Mouse (Mus musculus) megakaryocyte-erythroid progenitor cell, adult 5-6 weeks (primary cell): Measurements from ENCODE around the gene Kctd20. TPM values are rescaled to one million over a fixed set of nuclear protein-coding genes. Genes with fewer than 3 reads are reported as not detected.

ENCODE experiments used
- ATAC-seq: replicated peaks from 2 replicates; pipeline ENCODE4 v1.8.0; 2016; ENCODE audit warnings: mild to moderate bottlenecking, inconsistent platforms; ENCODE audit not compliant: severe bottlenecking, poor library complexity, low FRiP score, low TSS enrichment
- total RNA-seq, 2 experiments: library from RNA; stranded (forward) in 1 of 2; stranded (reverse) in 1 of 2; fragments of 200-1000, 215-1000 nt in 1 of 2; fragments of >200 nt in 1 of 2; fragmentation: Nextera tagmentation in 1 of 2; gene quantifications; 2 replicates each; pipeline ENCODE4 v1.2.3; 2014 to 2017

Gene Kctd20
- total RNA-seq, 2 experiments from 2014 or later, result 33.8 to 39.9 TPM

DNA sequence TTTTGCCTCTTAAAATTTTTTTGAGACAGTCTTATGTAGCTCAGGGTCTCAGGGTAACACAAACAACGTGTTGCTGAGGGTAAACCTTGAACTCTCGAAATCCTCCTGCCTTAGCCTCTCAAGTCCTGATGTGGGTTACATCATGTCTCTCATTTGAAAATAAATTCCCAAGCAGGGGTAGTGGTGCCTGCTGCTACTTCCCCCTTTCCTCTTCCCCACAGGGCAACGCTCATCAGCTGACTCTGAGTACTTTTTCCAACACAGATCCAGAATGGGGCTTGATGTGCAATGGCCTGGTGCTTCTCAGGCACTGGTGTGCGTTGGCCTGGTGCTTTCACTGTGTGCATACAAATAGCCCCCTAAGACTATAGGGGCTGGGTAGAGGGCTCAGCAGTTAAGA lies 57.4 kb downstream of the Kctd20 start:
- no peak for ATAC-seq

DNA sequence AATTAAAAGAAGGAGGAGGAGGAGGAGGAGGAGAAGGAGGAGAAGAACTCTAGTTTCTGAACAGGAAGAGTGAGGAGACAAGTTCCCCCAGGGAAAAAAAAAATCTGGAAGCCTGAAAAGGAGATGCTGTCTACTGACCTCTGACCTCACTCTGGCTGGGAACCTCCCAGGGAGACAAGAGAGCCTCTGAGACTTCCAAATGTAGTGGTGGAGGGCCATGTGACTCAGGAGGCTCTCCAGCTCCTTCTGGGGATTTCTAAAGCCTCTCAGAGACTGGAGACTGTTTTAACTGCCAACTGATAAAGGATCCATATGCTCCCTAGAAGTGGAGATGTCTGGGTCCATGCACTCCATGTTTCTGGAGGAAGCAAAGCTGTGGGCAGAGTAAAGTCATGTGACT lies 62.5 kb downstream of the Kctd20 start:
- ATAC-seq, result no peak

DNA sequence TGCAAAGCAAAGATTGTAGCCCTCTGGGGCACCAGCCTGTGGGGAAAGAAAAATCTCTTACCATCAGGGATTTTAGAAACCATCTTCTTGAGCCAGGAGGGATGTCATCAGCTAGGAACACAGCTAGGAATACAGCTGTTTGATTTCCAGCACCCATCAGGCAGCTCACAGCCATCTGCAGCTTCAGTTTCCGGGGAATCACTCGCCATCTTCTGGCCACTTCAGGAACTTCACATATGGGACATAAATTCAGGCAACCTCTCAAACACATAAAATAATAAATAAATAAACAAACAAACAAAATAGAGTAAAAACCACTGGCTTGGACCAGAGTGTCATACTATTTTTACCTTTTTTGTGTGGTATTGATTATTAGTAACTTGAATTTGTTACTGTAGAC lies 63.9 kb downstream of the Kctd20 start:
- ATAC-seq, result peak; percentile 65

DNA sequence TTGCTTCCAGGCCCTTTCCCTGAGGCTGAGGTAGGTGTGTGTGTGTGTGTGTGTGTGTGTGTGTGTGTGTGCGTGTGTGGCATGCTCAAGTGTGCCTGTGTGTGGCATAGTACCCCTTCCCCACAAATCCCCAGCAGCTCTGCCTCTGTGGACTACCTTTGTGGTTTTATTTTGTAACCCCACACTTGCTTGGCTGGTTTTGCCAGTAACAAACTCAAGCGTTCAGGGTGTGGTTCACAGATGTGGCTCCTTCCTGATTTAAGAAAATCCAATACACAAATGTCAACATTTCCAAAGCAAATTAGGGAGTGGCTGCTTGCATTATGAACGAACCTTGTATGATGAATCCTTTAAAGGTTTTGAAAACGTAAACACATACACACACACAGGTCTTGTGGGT lies 65.0 kb downstream of the Kctd20 start:
- ATAC-seq, result no peak

DNA sequence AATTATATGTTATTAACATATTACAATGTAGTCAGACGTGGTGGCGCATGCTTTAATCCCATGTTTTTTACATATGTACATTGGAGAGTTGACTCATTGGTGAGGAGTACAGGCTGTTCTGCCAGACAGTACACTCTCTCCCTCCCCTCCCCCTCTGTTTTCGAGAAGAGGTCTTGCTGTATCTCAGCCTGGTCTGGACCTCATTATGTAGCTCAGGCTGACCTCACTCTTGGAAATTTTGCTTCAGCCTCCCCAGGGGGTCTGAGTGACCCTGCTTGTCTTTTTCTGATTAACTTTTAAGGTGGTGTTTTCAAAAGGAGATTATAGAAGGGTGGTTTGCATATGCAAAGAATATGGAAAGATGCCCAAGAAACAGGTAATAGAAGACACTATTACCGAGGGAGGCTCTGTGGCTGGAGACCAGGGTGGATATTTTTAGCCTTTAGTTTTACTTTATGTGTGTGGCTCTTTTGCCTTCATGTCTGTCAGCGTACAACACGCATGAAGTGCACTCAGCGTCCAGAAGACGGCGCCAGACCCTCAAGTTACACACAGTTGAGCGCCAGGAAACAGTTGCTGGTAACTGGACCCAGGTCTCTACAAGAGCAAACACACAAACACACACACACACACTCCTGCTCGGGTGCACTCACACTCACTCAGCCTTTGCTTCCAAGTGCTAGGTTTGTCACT lies 66.7 kb downstream of the Kctd20 start:
- no peak for ATAC-seq

Other genes starting within 250 kb of the Kctd20 start
- 8.7 and 12.8 TPM in 2 replicates for gene AC170998.1, start 225.9 kb upstream of the Kctd20 start, total RNA-seq (2014; fragmentation: Nextera tagmentation)
- not detected in 2 replicates for gene AC170998.1, start 225.9 kb upstream of the Kctd20 start, total RNA-seq (2017)
- gene Mapk13, start 182.7 kb upstream of the Kctd20 start, total RNA-seq (2014; fragmentation: Nextera tagmentation), result not detected in 2 replicates
- 0.42 TPM in 1 of 2 replicates, not detected in the other for gene Mapk13, start 182.7 kb upstream of the Kctd20 start, total RNA-seq (2017)
- gene Brpf3, start 150.9 kb upstream of the Kctd20 start, total RNA-seq (2014; fragmentation: Nextera tagmentation), result 61.1 and 68.0 TPM in 2 replicates
- gene Brpf3, start 150.9 kb upstream of the Kctd20 start, total RNA-seq (2017), result 5.3 and 6.2 TPM in 2 replicates
- gene Pnpla1, start 93.5 kb upstream of the Kctd20 start, total RNA-seq (2014; fragmentation: Nextera tagmentation), result not detected in 2 replicates
- not detected in 2 replicates for gene Pnpla1, start 93.5 kb upstream of the Kctd20 start, total RNA-seq (2017)
- gene 4930539E08Rik, start 36.6 kb upstream of the Kctd20 start, total RNA-seq (2014; fragmentation: Nextera tagmentation), result 0.20 and 0.33 TPM in 2 replicates
- gene 4930539E08Rik, start 36.6 kb upstream of the Kctd20 start, total RNA-seq (2017), result 0.23 and 0.66 TPM in 2 replicates
- gene Pxt1, start 8.1 kb upstream of the Kctd20 start, total RNA-seq (2014; fragmentation: Nextera tagmentation), result not detected in 2 replicates
- not detected in 2 replicates for gene Pxt1, start 8.1 kb upstream of the Kctd20 start, total RNA-seq (2017)
- gene Stk38, start 56.0 kb downstream of the Kctd20 start, total RNA-seq (2014; fragmentation: Nextera tagmentation), result 123 TPM in 2 replicates
- 79.5 and 95.0 TPM in 2 replicates for gene Stk38, start 56.0 kb downstream of the Kctd20 start, total RNA-seq (2017)
- gene Srsf3, start 80.7 kb downstream of the Kctd20 start, total RNA-seq (2014; fragmentation: Nextera tagmentation), result 501 and 513 TPM in 2 replicates
- gene Srsf3, start 80.7 kb downstream of the Kctd20 start, total RNA-seq (2017), result 747 and 1,154 TPM in 2 replicates
- 2.1 and 6.5 TPM in 2 replicates for gene Cdkn1a, start 139.0 kb downstream of the Kctd20 start, total RNA-seq (2014; fragmentation: Nextera tagmentation)
- gene Cdkn1a, start 139.0 kb downstream of the Kctd20 start, total RNA-seq (2017), result 0.95 and 3.5 TPM in 2 replicates
- gene Rab44, start 162.2 kb downstream of the Kctd20 start, total RNA-seq (2014; fragmentation: Nextera tagmentation), result 14.9 and 23.3 TPM in 2 replicates
- 4.1 and 23.9 TPM in 2 replicates for gene Rab44, start 162.2 kb downstream of the Kctd20 start, total RNA-seq (2017)